Mouse (Mus musculus) ovary, postnatal 14 days (tissue): ENCODE measurements around the gene Acot7.

Experiments
- DNase-seq: peaks from one replicate; pipeline ENCODE4 v3.0.0; 2022; ENCODE audit warnings: low spot score

Acot7 gene

DNA sequence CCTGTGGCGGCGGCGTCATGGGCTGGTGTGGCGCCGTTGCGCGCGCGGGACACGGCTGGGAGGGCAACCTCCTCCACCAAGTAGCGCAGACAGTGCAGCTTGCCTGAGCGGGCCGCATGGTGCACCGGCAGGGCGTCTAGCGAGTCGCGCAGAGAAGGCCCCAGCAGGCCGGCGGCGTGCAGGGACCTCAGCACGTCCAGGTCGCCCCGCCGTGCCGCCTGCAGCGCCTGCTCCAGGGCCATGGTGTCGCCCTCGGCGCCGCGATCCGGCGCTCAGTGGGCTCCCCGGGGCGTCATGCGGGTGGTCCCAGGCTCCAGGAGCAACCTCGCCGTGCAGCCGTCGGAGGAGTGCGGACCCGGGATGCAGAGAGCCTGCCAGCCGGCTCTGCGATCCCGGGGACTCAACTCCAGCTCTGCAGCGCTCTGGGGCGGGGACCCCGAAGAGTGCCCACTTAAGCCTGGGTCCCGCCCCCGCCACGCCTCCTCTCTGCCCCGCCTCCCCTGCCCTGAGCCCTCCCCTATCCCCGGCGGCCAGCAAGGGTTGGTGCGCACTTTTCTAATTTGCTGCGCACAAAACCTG, 25.9 kb upstream of the Acot7 start, which contains the start of gene Espn:
TSS of gene Espn (minus strand) at position 406 of the 579 bp plus-strand sequence.
- DNase-seq: peak; percentile 43

DNA sequence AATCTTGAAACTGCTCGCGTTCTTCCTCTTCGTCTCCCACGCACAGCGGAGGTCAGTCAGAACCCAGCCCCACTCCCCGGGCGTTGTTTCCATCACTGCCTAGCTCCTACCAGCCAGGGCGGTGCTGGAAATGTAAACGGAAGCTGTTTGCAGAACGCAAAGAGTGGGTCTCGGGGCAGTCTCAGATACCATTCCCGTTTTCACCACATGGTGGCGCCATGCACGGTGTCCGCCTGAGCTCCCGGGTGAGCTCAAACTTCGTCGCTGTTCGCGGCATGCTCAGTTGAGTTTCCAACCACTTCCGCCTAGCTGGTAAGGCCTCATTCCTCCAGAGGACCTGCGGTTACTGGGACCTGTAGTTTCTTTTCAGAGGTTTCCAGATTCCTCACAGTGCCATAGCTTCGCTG, 24.2 kb upstream of the Acot7 start:
- DNase-seq: peak; percentile 83

DNA sequence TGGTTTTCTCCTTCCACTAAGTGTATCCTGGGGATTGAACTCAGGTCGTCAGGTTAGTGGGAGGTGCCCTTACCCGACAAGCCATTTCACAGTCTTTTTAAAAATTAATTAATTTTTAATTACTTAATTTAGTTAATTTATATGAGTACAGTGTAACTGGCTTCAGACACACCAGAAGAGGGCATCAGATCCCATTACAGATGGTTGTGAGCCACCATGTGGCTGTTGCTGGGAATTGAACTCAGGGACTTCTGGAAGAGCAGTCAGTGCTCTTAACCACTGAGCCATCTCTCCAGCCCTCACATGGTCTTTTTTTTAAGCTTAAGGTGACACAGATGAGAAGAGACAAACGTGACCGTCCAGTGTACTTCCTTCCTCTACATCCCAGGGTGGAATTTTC, 22.9 kb upstream of the Acot7 start:
- no peak for DNase-seq

DNA sequence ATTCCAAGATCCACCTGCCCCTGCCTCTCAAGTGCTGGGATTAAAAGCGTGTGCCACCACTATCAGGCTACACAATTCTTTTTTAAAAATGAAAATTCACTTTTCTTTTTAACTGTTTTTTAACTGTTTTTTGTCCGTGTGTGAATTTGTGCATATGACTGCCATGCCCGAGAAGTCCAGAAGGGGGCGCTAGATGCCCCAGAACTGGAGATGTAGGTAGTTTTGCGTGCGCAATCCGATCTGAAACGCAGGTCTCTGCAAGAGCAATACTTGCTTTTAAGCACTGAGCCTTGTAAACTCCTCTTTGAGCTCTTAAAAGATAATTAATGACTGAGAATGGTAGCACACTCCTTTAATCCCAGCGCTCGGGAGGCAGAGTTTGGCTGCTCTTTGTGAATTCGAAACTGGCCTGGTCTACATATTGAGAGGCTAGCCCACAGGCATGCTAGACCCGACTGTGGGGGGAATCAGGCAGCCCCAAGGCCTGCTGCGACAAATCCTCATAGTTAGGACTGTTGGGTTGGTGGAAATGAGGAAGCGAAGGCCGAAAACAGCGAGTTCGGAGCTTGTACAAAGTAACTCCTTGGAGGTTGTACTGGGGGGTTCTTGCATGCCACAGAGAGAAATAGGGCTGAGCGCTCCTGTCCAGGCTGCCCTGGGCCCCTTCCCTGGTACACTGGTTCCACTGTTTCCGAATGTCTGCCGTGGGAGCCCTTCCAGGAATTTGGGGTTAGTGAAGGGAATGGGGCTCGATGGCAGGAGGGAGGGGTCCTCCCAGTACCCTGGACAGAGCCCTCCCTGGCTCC, 20.0 kb upstream of the Acot7 start:
- DNase-seq: no peak

DNA sequence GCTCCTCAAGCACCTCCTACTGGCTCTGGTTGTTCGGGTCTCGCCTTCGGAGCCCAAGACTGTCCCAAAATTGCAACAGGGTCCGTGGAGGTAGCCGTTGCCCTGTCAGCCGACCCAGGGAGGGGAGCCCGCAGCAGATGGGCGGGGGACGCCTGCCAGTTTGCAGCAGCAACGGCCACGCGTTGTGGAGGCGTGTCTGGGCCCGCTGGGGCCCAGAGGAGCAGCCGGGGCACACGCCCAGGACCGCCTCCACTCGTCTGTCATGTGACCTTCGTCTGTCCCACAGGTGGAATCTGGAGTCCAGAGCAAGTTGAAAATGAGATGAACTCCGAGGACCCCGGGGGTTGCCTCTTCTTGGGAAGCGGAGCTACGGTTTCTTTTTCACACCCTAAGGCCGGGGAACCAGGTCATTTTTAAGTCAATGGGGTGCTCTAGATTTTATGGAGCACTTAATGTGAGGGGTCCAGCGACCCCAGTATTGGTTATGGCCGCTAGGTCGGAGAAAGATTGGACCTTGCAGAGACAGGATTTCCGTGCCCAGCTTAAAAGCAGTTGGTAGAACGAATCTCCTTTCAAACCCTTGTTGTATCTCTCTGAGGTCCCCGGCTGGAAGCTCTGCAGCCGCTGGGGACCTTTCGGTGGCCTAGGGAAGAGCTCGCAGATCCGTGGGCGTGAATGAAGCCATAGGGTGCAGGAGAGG, 19.2 kb upstream of the Acot7 start, which contains the start of gene Hes2:
TSS of gene Hes2 (plus strand) at position 283 of the 700 bp plus-strand sequence.
- DNase-seq: no peak

DNA sequence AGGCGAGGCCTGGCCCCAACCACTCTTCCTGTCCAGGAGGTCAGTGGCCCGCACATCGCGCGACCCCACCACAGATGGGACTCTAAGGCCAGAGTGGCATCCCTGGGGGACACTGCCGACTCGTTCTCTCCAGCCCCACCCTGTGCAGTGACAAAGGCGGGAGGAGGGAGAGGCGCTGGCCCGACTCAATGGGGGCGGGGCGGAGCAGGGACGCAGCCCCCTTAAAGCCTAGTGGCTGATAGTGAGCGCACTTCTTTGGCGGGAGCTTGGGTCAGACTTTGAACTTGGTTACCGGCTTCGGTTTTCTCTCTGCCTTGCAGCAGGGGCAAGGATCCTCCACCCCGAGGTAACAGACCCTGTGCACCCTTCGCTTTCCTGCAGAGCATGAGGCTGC, 18.7 kb upstream of the Acot7 start:
- no peak for DNase-seq

DNA sequence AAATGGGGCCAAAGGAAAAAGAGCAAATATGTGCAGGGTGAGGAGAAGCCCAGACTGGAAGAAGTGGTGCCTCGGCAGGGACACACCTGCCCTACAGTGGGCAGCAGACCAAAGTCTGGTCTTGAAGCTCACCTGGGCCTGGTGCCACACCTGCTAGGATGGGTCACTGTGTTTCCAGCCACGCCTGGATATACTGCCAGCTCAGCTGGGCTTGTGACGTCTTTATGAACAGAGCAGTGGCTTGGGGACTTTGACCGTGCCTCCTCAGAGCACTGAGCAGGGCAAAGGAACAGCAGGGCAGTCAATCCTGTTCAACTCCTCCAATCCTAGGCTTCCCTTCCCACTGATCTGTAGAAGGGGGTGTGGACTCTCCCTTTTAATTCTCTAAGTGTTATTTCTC, 17.2 kb upstream of the Acot7 start:
- DNase-seq: no peak

DNA sequence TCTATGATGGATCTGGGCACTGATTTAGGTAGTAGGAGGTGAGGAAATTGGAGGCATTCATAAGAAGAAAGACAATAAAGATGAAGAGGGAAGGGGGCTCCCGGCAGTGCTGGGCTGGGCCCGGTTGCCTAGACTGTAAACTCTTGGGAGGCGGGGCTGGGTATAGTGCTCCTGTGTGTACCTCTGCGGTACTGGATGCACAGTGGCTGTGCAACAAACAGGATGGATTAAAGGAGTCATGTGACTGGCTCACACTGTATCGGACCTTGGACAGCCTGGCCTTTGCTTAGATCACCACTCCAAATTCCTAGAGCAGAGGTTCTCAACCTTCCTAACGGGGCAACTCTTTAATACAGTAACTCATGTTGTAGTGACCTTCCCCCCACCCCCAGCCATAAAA, 16.3 kb upstream of the Acot7 start:
- no peak for DNase-seq

DNA sequence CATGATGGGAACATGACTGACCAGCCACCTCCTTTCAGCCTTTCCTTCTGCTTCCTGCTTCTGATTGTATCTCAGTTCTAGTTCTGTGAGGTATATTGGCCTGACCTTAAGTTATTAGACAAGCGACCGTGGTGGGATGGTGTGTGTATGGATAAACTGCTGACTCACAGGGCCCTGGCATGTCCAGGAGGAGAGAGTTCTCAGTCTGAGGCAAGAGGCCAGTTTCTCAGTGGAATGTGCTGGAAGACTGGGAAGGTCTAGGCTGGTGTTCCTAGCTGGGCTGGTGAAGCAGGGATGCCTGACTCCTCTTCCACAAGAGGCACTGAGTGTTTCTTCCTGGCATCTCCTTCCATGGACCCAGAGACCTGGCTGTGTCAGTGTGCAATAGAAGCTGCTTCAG, 15.2 kb upstream of the Acot7 start:
- no peak for DNase-seq

DNA sequence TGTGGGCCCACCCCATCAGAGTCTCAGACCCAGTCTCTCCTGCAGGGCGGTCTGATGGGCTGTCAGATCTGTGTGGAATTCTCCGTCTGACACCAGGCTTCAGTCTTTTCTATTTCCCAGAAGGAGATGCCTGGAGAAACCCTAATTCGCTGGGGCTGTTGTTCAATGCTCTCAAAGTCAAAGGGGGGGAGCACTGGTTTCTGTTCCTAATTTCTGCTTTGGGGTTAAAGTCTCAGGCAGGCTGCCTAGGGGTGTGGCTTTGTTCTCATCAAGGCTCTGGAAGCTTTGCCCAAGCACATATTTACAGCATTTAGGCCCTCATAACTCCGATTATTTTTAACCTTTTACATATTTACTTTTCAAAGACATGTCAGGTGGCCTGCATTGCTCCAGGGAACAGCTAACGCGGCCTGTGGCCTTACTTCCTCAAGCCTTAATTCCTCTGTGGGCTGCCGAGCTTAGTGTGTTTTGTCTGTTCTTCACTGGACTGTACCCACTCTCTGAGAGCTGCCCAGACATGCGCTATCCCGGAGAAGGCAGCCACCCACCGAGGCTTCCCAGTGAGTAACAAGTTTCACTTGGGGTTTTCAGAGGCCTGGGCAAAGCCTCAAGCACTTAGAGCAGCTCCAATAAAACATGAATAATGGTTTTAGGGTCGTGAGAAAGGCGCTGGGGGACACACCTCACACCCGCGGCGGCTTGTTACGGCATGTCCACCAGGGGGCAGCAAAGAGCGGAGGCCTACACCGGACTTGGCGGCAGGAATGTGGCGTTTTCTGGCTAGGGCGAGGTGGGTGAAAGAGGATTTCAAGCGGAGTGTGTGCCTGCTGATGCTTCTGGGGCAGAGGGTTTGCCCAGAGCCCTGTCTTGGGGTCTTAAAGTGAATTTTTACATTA, 12.7 kb upstream of the Acot7 start:
- DNase-seq: peak; percentile 76

DNA sequence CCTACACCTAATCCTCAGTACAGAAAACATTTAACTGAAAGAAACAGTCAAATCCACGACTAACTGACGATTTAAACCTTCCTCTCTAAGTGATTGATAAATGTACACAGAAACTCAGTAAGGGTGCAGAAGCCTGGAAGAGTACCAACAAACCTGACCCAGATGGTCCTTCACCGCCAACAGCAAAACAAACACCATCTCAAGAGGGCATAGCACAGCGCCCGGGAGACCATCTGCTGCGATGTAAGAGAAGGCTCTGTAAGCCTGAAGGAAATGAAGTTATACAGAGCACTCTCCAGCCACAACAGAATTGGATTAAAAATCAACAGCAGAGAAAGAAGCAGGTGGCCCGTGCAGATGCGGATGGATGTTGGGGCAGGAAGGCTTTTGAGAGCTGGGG, 9.9 kb upstream of the Acot7 start:
- no peak for DNase-seq

DNA sequence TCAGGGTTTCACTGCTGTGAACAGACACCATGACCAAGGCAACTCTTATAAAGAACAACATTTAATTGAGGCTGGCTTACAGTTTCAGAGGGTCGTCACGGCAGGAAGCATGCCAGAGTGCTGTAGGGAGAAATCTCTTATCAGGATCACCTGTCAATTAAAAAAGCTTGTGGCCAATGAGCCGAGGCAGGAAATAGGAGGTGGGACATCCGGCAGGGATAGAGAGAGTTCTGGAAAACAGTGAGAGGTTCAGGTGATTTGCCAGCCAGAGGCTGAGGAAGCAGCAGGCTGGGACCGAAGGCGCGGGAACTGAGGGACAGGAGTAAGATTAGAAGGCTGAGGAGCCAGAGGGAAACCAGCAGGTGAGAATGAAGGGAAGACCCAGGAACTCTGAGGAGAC, 8.8 kb upstream of the Acot7 start:
- no peak for DNase-seq

DNA sequence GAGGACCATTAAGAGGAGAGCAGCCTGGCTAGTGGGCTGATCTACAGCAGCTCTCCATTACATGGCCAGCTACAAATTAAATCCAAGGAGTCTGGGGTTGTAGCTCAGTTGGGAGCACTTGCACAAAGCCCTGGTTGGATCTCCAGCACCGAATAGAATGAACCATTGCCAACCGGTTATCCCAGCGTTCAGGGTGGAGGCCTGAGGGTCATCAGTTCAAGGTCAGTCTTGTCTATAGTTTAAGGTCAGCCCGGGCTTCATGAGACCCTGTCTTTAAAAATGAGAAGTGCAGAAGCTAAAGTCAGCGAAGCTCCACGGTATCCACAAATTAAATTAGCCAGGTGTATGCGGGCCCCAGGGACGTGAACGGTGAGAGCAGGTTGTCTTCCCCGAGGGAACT, 7.6 kb upstream of the Acot7 start:
- DNase-seq: no peak

DNA sequence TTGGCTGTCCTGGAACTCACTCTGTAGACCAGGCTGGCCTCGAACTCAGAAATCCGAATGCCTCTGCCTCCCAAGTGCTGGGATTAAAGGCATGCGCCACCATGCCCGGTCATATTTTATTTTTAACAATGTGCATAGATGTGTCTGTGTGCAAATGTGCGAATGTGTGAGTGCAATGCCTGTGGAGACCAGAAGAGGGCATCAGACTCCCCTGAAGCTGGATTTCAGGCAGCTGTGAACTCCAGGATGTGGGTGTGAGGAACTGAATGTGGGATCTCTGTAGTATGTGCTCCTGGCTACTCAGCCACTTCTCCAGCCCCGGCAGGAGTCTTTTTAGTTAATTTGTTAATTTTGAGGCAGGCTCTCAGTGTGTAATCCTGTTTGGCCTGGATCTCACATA, 6.4 kb upstream of the Acot7 start:
- DNase-seq: no peak

DNA sequence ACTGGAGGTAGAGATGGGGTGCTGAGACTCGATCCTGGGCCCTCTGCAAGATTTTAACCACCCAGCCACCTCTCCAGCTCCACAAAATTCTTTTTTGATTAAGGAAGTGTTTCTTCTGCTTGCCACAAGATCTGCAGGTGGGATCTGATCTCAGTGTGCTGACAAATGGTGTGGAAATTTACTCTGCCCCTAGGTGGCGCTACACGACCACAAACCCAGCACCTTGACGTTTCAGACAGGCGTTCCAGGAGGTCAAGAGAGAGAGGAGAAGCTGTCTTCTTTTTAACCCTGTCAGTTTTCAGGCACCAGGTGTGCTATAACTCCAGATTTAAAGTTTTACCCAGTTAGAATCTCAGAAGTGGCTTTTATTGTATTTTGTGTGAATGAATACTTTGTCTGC, 4.9 kb upstream of the Acot7 start:
- peak; percentile 76 for DNase-seq

DNA sequence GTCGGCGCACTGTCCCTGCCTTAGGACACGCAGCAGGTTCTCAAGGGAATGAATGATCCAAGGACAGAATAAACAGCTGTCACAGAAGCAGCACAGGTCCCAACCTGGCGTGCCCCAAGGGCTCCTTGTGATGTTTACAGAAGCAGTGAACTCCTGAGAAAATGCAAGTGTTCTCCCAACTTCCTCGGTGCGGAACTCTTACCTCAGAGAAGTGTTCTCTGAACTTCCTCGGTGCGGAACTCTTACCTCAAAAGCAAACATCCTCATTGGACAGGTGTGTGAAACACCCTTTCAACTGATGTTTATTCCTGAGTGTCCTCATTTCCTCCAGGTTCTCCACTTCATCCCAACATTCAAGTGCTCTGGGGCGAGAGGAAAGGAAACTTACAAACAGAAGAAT, 4.0 kb upstream of the Acot7 start:
- DNase-seq: no peak

DNA sequence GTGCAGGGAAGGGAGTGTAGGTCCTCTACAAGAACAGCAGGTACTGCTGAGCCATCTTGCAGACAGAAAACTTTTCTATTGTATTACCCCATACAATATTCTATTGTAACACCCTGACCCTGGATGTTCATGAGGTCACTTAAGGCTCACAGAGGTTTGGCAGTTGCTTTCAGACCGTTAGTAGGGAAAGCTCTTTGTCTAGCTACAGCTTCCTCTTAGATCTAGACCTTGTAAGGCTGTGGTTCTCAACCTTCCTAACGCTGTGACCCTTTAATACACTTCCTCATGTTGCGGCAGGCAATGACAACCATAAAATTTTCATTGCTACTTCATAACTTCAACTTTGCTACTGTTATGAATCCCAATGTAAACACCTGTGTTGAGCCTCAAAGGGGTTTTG, 1.3 kb upstream of the Acot7 start:
- no peak for DNase-seq

DNA sequence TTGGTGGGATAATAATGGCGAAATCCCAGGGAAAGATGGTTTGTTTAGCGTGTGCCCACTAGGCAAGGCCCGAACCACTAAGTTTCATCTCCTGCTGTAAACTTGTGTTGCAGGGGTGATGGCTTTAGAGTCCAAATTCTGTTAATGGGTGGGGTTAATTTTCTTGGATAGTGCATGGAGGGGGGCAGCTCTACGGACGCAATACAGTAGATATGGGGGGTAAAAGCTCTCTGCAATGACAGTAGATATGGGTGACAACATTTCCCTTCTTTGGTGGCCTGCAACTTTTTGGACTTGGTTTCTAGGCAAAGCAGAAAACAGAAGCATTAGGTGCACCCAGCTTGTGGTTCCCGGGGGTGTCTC, 779 bp upstream of the Acot7 start:
- DNase-seq: no peak

DNA sequence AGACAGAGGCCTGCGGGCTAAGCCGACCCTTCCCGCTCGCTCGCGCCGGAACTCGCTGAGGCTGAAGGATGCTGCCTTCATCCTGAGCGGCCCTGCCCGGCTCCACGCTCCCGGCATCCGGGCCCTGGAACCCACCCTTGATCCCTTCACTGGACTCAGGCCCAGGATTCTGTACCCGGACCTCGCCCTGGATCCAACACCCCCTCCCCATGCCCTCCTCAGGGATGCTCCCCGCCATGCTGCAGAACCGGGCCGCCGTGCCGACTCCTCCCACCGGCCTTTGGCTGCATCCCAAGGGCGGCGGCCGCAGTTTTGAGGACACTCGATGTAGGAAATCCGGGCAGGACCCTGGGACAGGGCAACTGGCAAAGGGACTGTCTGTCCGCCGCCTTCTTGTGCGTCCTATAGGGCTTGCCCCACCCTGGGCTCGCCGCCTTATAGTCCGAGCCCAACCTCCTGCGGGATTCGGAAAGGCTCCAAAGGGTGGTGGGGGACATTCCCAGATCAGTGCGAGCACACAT, 470 bp downstream of the Acot7 start:
- DNase-seq: no peak

DNA sequence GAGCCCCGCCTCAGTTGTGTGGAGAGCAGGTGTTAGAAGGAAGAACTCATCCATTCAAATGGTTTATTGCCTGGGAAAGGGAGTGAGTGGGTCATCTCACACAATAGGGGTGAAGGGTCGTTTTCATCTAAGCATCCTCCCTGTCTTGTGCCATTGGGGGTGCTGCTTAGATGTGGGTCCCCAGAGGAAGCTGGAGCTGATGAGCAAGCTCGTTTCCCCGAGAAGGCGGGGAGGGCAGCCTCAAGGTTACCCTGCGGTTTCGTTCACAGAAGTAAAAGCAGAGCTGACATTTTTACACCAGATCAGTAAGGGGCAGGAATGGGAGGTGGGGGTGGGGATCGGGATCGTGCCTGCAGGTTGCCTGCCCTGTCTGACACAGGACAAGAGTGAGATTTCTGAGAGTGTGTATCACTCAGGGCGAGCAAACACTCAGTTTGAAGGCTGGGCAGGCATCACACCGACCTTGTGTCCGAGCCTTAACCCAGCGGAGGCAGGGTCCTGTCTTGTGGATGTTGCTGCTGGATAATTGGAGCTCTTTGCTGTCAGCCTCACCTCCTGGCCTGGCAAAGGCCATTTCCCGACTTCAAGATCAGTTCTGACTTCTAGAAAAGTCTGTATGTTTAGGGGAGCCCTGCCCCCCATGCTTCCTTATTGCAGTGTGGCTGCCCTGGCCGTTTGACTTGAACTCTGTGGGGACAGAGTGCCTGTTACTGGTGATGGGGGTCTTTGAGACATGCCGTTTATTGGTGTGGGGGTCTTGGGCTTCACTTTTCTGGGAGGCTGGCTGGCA, 1.2 kb downstream of the Acot7 start:
- no peak for DNase-seq

DNA sequence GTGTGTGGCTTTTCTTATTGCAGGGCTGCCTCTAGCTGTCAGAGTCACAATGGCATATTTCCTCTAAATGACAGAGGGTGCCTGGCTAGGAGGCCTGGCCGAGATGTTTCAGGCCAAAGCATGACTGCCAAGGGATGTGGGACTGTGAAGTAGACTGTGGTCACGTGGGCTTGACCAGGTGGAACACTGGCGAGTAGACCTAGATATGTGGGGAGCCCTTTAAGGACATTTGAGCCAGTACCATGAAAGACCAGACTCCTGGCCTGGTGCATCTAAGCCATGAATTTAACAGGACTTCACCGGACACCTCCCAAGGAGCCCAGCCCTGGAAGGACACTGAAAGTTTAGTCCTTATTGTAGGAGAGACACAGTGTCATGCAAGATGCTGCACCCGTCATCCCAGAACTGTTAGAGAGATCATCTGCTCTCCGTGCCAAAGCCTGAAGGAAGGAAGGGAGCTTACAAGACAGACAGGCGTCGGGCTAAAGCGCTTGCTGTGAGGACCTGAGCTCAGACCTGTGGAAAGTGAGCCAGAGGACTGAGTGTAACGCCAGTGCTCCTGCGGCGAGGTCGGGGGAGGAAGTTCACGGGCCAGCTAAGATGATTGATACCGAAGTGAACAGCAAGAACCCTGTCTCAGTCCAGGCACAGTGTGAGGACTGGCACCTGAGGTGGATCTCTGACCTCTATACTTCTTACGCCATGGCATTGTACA, 2.2 kb downstream of the Acot7 start:
- DNase-seq: no peak
